Mouse (Mus musculus): ENCODE results near the gene Zc3hav1l.

DNA sequence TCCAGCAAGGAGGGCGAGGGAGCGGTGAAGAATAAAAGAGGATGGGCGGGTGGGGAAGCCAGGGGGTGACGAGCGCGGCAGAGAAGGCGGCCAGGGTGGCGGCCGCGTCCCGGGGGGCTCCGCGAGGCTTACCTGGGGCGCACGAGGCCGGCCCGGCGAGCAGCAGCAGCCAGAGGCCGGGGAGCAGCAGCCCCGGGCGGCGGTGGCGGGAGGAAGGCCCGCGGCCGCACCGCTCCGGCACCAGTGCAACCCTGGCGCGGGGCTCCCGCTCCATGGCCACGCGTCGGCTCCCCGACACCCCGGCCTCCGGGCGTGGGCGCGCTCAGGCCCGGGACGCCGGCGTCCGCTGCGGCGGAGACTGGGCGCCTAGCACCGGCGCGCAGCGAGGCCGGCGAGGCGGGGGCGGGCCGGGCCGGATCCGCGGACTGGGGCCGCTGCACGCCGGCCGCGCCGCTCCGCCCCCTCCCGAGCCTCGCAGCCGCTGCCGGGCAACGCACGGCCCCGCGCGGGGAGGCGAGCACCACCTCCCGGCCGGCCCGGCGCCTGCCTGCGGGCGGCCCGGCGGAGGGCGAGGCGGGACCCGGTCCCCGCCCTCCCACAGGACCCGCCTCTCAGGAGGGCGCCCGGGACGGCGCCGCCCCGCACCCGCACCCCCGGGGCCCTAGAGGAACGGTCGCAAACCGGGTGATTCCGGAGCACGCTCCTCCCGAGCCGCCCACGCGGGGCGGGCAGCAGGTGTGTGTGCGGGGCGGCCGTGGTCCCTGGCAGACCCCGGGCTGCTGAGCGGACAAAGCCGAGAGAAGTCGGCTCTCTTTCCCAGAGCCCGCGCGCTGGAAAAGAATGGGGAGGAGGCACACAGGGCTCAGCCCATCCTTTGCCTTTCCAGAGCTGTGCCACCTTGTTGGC is 45.1 kb downstream of the Zc3hav1l start, which contains the start of gene D630045J12Rik:
- no peak for TF ChIP-seq POLR2A (IDR thresholded peaks at IDR 0.05; ENCODE audit: borderline replicate concordance, low read depth, low read length)
- no peak for TF ChIP-seq CTCF (IDR thresholded peaks at IDR 0.05; ENCODE audit: low read depth, low read length)

All from bone marrow macrophage, adult 2 months (primary cell).